Mouse (Mus musculus): Measurements from ENCODE around the gene Ift74.

The Ift74 gene

DNA sequence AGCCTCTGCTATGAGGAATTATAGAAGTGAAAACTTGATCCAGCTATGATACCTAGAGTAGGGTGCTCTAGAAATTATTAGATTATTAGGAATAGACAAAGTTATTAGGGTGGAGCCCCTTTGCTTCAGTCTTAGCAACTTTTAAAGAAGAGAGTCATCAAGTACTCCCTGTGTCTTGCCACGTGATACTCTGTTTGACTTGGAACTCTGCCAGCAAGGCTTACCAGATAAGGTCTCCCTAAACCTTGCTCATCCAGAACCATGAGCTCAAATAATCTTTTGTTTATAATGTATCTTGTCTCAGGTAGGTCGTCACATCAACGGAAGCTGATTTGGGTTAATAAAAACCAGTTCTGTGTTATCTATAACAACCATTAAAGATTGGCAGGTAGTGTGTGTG, 82.1 kb downstream of the Ift74 start:
- DNase-seq = no peak

DNA sequence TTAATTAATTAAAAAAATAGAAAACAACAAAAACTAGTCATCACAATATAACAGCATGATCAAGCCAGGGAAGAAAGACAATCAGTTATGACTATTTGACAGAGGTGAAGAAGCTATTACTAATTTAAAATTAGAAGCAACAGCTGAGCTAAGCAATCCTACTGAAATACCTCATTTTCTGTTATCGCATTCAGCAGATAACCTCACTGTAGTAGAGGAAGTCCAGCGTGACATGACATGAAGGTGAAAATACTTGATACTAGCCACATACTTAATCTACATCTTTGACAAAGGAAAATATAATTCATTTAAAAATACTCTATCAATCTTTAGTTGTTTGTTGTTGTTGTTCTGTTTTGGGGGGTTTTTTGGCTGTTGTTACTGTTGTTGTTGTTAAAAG, 96.7 kb downstream of the Ift74 start:
- DNase-seq = no peak

GRCm38 (mm10) chr4:94711426-94711825, 97.1 kb downstream of the Ift74 start:
- no peak for DNase-seq

DNA sequence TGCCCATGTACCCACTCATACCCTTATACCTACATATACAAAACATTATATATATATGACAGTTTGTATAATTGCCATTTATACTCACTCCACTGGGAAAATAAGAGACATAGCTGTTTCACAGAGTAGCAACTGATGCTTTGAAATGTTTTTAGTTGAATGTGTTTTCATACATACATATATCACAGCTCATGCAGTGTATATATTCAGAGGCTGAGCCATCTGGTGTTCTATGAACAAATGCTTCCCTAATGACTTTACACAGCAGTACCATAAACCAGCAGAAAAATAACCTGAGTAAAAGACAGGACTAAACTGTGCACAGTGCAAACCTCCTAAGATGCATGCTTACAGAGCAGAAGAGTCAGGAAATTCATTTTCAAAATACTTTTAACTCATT, 99.5 kb downstream of the Ift74 start:
- DNase-seq = no peak

DNA sequence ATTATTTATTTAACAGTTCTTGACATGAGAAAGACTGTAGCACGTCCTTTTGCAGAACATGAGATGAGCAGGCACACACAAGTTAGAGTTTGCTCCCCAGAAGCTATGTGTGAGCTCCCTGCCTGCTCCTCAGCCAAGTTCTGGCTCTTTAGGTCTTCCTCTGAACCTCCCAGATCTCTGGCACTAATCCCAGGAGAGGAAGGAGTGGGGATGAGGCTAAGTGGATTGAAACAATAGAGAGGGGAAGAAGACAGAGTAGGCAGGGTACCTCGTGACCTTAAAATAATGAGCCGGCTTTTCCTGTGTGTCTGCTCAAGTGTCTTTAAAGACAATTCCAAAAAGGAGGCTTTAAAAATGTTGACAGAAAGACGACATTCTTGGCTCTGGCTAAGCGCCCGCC, 100.9 kb downstream of the Ift74 start:
- DNase-seq = no peak

GRCm38 (mm10) chr4:94725799-94726198, 111.5 kb downstream of the Ift74 start:
- DNase-seq = no peak

DNA sequence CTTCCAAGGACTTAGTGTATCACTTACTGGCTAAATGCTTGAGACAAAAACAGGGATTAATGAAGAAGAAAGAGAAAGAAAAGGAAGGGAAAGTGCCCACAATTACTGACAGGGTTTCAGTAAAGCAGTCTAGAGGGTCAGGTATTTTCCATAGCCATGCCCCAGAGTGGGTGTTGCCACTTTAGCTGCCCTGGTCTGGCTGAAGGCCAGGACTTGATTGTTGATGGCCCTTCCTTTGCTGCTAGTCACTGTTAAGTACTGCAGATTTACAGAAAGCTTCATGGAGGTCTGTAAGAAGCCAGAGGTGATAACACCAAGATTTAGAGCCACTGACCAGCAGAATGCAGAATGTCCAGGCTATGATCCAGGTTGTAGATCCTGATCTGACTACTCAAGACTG, 118.4 kb downstream of the Ift74 start:
- no peak for DNase-seq

GRCm38 (mm10) chr4:94737326-94738295, 123.3 kb downstream of the Ift74 start:
- DNase-seq = no peak

DNA sequence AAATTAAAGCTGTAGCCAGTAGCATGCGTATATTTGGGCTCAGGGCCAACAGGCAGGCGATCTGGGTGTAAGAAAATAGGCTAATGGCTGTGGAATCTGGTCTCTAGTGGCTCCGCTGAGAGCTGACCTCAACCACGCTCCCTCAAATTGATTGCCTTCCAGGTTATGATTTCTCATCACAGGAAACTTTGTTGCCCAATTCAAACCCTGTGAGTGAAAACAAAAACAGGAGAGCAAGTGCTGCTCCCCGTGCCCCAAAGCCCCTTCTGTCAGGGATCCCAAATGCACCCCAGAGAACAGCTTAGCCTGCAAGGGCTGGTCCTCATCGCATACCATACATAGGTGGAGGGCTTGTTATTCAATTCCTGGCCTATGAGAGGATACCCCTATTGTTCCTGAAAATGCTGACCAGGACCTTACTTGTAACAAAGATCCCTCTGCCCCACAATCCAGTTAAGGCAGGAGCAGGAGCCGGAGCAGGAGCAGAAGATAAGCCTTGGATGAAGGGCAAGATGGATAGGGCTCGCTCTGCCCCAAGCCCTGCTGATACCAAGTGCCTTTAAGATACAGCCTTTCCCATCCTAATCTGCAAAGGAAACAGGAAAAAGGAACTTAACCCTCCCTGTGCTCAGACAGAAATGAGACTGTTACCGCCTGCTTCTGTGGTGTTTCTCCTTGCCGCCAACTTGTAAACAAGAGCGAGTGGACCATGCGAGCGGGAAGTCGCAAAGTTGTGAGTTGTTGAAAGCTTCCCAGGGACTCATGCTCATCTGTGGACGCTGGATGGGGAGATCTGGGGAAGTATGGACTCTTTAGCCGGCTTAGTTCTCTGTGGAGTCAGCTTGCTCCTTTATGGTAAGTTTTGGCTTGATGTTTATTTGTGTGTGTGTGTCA, 124.8 kb downstream of the Ift74 start, which contains the start of gene Tek:
Gene Tek, plus strand, starts transcription at position 452 of the 894 bp plus-strand sequence.
- DNase-seq = no peak

DNA sequence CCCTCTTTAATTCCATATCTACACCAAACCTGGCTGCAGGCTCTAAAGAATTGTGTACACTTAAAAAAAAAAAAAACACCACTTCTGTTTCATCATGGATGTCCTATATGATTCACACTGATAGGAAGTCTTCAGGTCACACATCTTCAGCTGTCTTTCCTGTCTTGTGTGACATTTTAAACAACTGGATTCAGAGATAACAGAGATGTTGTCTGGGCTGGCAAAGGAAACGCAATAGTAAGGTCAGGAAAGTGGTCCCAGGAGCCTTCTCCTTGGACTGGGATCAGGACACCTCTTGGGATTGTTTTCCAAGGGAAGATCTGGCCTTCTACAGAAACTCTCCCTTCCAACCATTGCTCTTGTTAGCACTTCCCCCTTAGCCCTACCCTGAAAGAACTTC, 127.5 kb downstream of the Ift74 start:
- no peak for DNase-seq

All from cerebellum, postnatal 36 days (tissue).